8 mouse cellular contexts compared by ENCODE assay signal in the genomic region with DNA sequence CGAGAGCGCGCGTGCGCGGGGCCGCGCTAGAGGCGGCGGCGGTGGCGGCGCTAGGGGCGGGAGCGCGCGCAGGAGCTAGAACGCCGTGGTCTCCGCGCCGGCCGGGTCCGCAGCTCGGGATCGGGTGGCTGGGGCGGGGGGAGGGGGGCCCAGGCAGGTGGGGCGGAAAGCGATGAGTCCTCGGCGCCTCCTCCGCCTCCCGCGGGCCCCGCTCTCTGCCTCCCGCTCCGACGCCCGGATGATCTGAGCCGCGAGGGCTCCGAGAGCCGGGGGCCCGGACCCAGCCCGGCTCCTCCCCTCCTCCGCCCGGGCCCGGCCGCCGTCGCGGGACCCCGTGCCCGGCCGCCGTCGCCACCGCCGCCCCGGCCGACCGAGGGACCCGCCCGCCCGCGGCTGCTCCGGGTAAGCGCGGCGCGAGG. TPM values are rescaled to one million over a fixed set of nuclear protein-coding genes. Genes with fewer than 3 reads are reported as not detected.
DNase-seq lines count a peak whose midpoint lies in the region; ATAC-seq and TF ChIP-seq lines count a peak whose summit lies in the region.

No protein-coding gene starts in this region.

- peak overlapping the region; percentile 94 for H3K4me3 ChIP-seq in kidney, adult 2 months (ENCODE audit: insufficient read depth, low read depth, low read length)
- H3K4me3 ChIP-seq in hindbrain, embryonic 10.5 days: peak overlapping the region; percentile 82
- peak overlapping the region; percentile 92 for H3K4me3 ChIP-seq in midbrain, embryonic 10.5 days

- no peaks in the 10 kb centered on the region for H3K36me3 ChIP-seq in kidney, adult 2 months (ENCODE audit: control insufficient read depth, insufficient read depth, low read length)
- no peaks in the 10 kb centered on the region for H3K36me3 ChIP-seq in hindbrain, embryonic 10.5 days
- H3K36me3 ChIP-seq in midbrain, embryonic 10.5 days: no peaks in the 10 kb centered on the region

- intact Hi-C loops in left cerebral cortex, postnatal 10 days (cut with DNase I): no loop called here

- ATAC-seq in activated CD4-positive, CD25-positive, alpha-beta regulatory T cell, adult 4 months: peak; percentile 19

- WGBS in kidney, adult 2 months: under 1% methylated on average over 43 of the region's 71 CpGs
- under 1% methylated on average over 63 of the region's 71 CpGs for WGBS in hindbrain, embryonic 10.5 days
- 0% methylated on average over 34 of the region's 71 CpGs for WGBS in midbrain, embryonic 10.5 days

- no peak for DNase-seq in kidney, adult 2 months
- no peak for DNase-seq in kidney, postnatal 25 days
- DNase-seq in hindbrain, embryonic 10.5 days (ENCODE audit: low spot score): no peak
- DNase-seq in midbrain, embryonic 10.5 days (ENCODE audit: low spot score): peak; percentile 95
- DNase-seq in spleen, postnatal 4 days (ENCODE audit: low spot score in 2 of 2): no peak
- no peak for DNase-seq in left cerebral cortex, postnatal 10 days (ENCODE audit: extremely low spot score in 1 of 2, low spot score in 2 of 2)
- DNase-seq in kidney, adult 11 months: no peak

- 0 out of 2 replicates have a peak overlapping the region, but pooled peaks have one; percentile 36 for H3K27ac ChIP-seq in kidney, adult 2 months (ENCODE audit: insufficient read depth, low read depth, low read length)
- H3K27ac ChIP-seq in hindbrain, embryonic 10.5 days: peak overlapping the region; percentile 99
- H3K27ac ChIP-seq in midbrain, embryonic 10.5 days (replicated peaks): peak overlapping the region; percentile 99

- no peaks in the 10 kb centered on the region for H3K9me3 ChIP-seq in hindbrain, embryonic 10.5 days
- H3K9me3 ChIP-seq in midbrain, embryonic 10.5 days (replicated peaks): no peaks in the 10 kb centered on the region

- no peak for TF ChIP-seq POLR2A in kidney, adult 2 months (IDR thresholded peaks at IDR 0.05; ENCODE audit: low read depth, low read length)

- peaks cover 3% of the 10 kb centered on the region for H3K4me1 ChIP-seq in kidney, adult 2 months (ENCODE audit: control insufficient read depth, insufficient read depth, low read length)
- H3K4me1 ChIP-seq in hindbrain, embryonic 10.5 days (replicated peaks): peaks cover 44% of the 10 kb centered on the region
- peaks cover 44% of the 10 kb centered on the region for H3K4me1 ChIP-seq in midbrain, embryonic 10.5 days

- no peaks in the 10 kb centered on the region for H3K27me3 ChIP-seq in kidney, adult 2 months (replicated peaks; ENCODE audit: control insufficient read depth, insufficient read depth, low read length)
- H3K27me3 ChIP-seq in hindbrain, embryonic 10.5 days (ENCODE audit: insufficient read depth, poor library complexity, severe bottlenecking): no peaks in the 10 kb centered on the region
- no peaks in the 10 kb centered on the region for H3K27me3 ChIP-seq in midbrain, embryonic 10.5 days (ENCODE audit: low read depth, poor library complexity, severe bottlenecking)

- TF ChIP-seq CTCF in kidney, adult 2 months (conservative IDR thresholded peaks at IDR 0.05; ENCODE audit: insufficient read depth, insufficient read length, low read depth, low read length): no peak

RNA-seq across cellular contexts. Expression of a gene that starts 4.0 kb away (rescaled TPM):
- 50.1 and 68.8 TPM in 2 replicates for polyA plus RNA-seq in kidney, adult 2 months (2012; rRNA removed)
- 10 to 100 TPM; 18.6 to 31.9 TPM for polyA plus RNA-seq in activated CD4-positive, CD25-positive, alpha-beta regulatory T cell, adult 4 months (2017; shearing (Covaris generic))
- 43.9 and 54.3 TPM in 2 replicates for polyA plus RNA-seq in hindbrain, embryonic 10.5 days (2016; fragmentation: Nextera tagmentation; extraction: Ambion mirVana)
- polyA plus RNA-seq in midbrain, embryonic 10.5 days (2016; fragmentation: Nextera tagmentation; extraction: Ambion mirVana): 41.7 and 48.2 TPM in 2 replicates
- 100 to 1,000 TPM; 265 TPM for total RNA-seq in left cerebral cortex, postnatal 10 days (2021)

Comparison
In these comparisons a context has a peak if more than half of its experiments do, and no peak if none do; other contexts are left out.
1. H3K27ac ChIP-seq: peak in every context shown above with its lines; median percentile 99 in hindbrain, embryonic 10.5 days; 99 in midbrain, embryonic 10.5 days; 36 in kidney, adult 2 months.